Mouse (Mus musculus): Measurements from ENCODE around the gene Gtf2ird1. TPM values are rescaled to one million over a fixed set of nuclear protein-coding genes. Genes with fewer than 3 reads are reported as not detected.

The Gtf2ird1 gene
- total and polyA plus RNA-seq, 3 experiments: 13.4 to 26.4 (median 23.8) TPM

DNA sequence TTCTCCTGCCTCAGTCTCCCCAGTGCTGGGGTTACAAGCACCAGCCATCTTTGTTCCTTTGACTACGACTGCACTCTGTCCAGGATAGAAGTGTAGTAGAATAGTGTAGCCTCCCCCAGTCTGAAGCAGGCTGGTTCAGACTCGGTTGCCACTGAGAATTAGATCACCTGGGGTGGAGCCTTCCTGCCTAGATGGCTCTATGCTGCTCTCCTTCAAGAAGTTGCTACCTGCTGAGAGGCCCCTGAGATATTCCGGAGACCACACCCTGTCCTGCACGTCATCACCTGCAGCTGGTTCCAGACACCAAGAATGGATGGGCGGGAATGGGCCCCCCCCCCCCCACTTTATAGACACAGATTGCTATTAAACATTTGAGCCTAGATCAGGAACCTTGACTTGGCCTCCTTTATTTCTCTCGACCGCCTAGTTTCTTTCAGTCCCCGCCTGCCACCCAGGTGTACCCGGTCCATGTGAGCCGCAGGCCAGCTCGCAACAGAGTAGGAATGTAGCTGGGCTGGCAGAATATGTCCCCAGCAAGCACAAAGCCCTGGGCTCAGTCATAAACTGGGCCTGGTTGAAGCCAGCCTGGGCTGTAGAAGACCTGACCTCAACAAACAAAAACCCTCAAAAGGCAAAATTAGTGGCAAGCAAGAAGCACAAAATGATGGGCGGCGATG is 19.6 kb downstream of the Gtf2ird1 start:
- H3K27ac ChIP-seq: peak overlapping the region; percentile 33; the same call in 1 of the 2 replicates
- intact Hi-C loops (cut with DNase I): loop anchor here (2.0 kb wide), 1 partner anchor 18 kb away; no protein-coding TSS in a partner anchor
- 70% methylated on average over 13 of the region's 13 CpGs for WGBS
- no peak overlapping the region for H3K4me3 ChIP-seq
- no peaks in the 10 kb centered on the region for H3K36me3 ChIP-seq (ENCODE audit: control insufficient read depth, insufficient read depth, low read length)
- no peak overlapping the region for H3K9ac ChIP-seq (ENCODE audit: low read depth, low read length)
- 0 out of 2 replicates have a peak, but pooled peaks cover 2% of the 10 kb centered on the region for H3K79me2 ChIP-seq (replicated peaks; ENCODE audit: control insufficient read depth, insufficient read depth, low read length)
- no peak for DNase-seq
- TF ChIP-seq CTCF (IDR thresholded peaks at IDR 0.05): no peak
- TF ChIP-seq POLR2A (IDR thresholded peaks at IDR 0.05; ENCODE audit: insufficient read depth, low read depth, low read length): no peak
- no peak for TF ChIP-seq EP300 (IDR thresholded peaks at IDR 0.05; ENCODE audit: insufficient read depth, low read depth, low read length)
- H3K27me3 ChIP-seq (ENCODE audit: control insufficient read depth, insufficient read depth, low read length): no peaks in the 10 kb centered on the region
- H3K4me1 ChIP-seq (ENCODE audit: control insufficient read depth, insufficient read depth, low read length): peaks cover 19% of the 10 kb centered on the region

DNA sequence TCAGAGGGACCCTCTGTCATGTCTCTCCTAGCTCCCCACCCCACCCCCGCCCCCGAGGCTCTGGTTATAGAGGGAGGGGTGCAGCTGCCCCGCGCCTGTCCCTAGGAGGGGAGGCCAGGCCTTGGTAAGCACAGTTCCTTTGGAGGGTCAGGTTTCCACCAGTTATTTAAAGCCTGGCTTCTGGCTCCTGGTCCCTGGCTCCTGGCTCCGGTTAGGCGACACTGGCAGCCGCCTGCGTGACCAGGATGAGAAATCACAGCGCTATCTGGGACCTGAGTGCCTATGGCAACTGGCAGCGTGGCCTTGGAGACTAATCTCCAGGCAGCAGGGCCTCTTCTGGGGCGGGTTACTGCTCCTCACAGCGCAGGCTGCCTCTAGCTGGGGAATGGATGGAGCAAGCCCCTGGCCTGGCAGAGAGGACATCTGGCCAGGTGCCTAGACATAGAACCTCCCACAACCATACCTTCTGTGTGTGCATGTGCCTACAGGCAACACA is 20.6 kb downstream of the Gtf2ird1 start:
- H3K4me1 ChIP-seq (ENCODE audit: control insufficient read depth, insufficient read depth, low read length): peaks cover 16% of the 10 kb centered on the region
- 0 out of 2 replicates have a peak, but pooled peaks cover 2% of the 10 kb centered on the region for H3K79me2 ChIP-seq (replicated peaks; ENCODE audit: control insufficient read depth, insufficient read depth, low read length)
- H3K9ac ChIP-seq (ENCODE audit: low read depth, low read length): no peak overlapping the region
- DNase-seq: peak; percentile 65 to 86
- H3K27ac ChIP-seq: peak overlapping the region; percentile 87
- H3K4me3 ChIP-seq: no peak overlapping the region
- H3K36me3 ChIP-seq (ENCODE audit: control insufficient read depth, insufficient read depth, low read length): no peaks in the 10 kb centered on the region
- WGBS: 45% methylated on average over 12 of the region's 12 CpGs
- intact Hi-C loops (cut with DNase I): loop anchor here (2.0 kb wide), 1 partner anchor 19 kb away; no protein-coding TSS in a partner anchor
- no peak for TF ChIP-seq CTCF (IDR thresholded peaks at IDR 0.05)
- TF ChIP-seq POLR2A (IDR thresholded peaks at IDR 0.05; ENCODE audit: insufficient read depth, low read depth, low read length): no peak
- peak; percentile 35; the same call in 1 of the 2 replicates for TF ChIP-seq EP300 (IDR thresholded peaks at IDR 0.05; ENCODE audit: insufficient read depth, low read depth, low read length)
- H3K27me3 ChIP-seq (ENCODE audit: control insufficient read depth, insufficient read depth, low read length): no peaks in the 10 kb centered on the region

DNA sequence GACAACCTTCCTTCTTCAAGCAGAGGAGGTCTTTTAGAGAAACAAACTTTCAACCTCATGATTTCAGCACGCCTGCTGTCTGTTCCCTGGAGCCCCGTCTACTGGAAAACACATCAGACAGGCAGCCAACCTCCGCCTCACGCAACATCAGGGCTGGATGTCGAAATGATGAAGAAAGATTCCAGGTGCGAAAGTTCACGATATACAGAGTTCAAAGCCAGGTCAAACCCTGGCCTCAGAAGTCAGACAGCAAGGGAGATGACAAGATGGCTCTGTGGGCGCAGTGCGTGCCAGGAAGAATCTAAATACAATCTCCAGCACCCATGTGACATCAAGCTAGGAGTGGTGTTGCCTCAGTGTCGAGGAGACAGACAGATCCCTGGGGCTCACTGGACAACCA is 23.4 kb downstream of the Gtf2ird1 start:
- no peak overlapping the region for H3K9ac ChIP-seq (ENCODE audit: low read depth, low read length)
- intact Hi-C loops (cut with DNase I): no loop called here

DNA sequence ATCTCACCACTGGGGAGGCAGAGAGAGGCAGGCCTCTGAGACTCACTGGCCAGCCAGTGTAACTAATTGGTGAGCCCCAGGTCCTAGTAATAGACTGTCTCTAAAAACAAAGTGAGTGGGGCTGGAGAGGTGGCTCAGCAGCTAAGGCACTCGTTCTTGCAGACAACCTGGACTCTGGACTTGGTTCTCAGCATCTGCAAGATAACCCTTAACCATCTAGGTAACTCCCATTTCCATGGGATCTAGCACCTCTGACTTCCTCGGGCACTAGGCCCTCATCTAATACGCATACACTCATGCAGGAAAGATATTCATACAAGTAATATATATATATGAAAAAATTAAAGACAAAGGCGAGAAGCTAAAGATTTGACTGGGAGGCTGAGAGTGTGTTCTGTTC is 26.4 kb downstream of the Gtf2ird1 start:
- H3K4me1 ChIP-seq (ENCODE audit: control insufficient read depth, insufficient read depth, low read length): no peaks in the 10 kb centered on the region
- DNase-seq: no peak
- H3K79me2 ChIP-seq (replicated peaks; ENCODE audit: control insufficient read depth, insufficient read depth, low read length): no peaks in the 10 kb centered on the region
- WGBS: 71% methylated on average over 4 of the region's 4 CpGs
- TF ChIP-seq EP300 (IDR thresholded peaks at IDR 0.05; ENCODE audit: insufficient read depth, low read depth, low read length) (no peak), CTCF (IDR thresholded peaks at IDR 0.05) (no peak), POLR2A (IDR thresholded peaks at IDR 0.05; ENCODE audit: insufficient read depth, low read depth, low read length) (no peak)
- H3K4me3 ChIP-seq: no peak overlapping the region
- intact Hi-C loops (cut with DNase I): no loop called here
- H3K27ac ChIP-seq: no peak overlapping the region
- no peak overlapping the region for H3K9ac ChIP-seq (ENCODE audit: low read depth, low read length)
- no peaks in the 10 kb centered on the region for H3K36me3 ChIP-seq (ENCODE audit: control insufficient read depth, insufficient read depth, low read length)
- no peaks in the 10 kb centered on the region for H3K27me3 ChIP-seq (ENCODE audit: control insufficient read depth, insufficient read depth, low read length)

More for the DNA sequence above, 23.4 kb downstream of the Gtf2ird1 start:
- no peaks in the 10 kb centered on the region for H3K36me3 ChIP-seq (ENCODE audit: control insufficient read depth, insufficient read depth, low read length)
- H3K27ac ChIP-seq: no peak overlapping the region
- peaks cover 8% of the 10 kb centered on the region for H3K4me1 ChIP-seq (ENCODE audit: control insufficient read depth, insufficient read depth, low read length)
- H3K79me2 ChIP-seq (replicated peaks; ENCODE audit: control insufficient read depth, insufficient read depth, low read length): no peaks in the 10 kb centered on the region
- no peak overlapping the region for H3K4me3 ChIP-seq
- peak in 1 of 2 experiments; percentile 25 for DNase-seq
- no peaks in the 10 kb centered on the region for H3K27me3 ChIP-seq (ENCODE audit: control insufficient read depth, insufficient read depth, low read length)
- WGBS: 69% methylated on average over 10 of the region's 10 CpGs
- TF ChIP-seq POLR2A (IDR thresholded peaks at IDR 0.05; ENCODE audit: insufficient read depth, low read depth, low read length) (no peak), CTCF (IDR thresholded peaks at IDR 0.05) (no peak), EP300 (IDR thresholded peaks at IDR 0.05; ENCODE audit: insufficient read depth, low read depth, low read length) (no peak)

DNA sequence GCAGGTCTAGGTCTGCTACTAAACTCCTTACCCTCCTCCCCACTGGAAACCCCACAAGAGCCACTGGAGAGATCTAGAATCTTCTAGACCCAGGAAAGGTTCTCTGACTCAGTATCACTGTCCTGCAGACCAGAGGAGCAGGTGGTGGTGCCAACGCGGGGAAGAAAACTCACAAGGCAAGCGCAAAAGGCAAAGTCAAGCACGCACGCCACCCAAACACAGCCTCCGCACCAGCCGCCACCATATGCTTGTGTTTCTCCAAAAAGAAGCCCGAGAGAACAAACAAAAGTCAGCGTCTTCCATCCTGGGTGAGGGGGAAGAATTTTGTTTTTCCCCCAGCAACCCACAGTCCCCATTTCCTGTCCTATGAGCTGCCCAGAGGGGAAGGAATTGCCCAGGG is 28.9 kb downstream of the Gtf2ird1 start:
- peaks cover 9% of the 10 kb centered on the region for H3K4me1 ChIP-seq (ENCODE audit: control insufficient read depth, insufficient read depth, low read length)
- no peaks in the 10 kb centered on the region for H3K36me3 ChIP-seq (ENCODE audit: control insufficient read depth, insufficient read depth, low read length)
- H3K27me3 ChIP-seq (ENCODE audit: control insufficient read depth, insufficient read depth, low read length): no peaks in the 10 kb centered on the region
- intact Hi-C loops (cut with DNase I): no loop called here
- no peak overlapping the region for H3K9ac ChIP-seq (ENCODE audit: low read depth, low read length)
- no peak overlapping the region for H3K27ac ChIP-seq
- no peaks in the 10 kb centered on the region for H3K79me2 ChIP-seq (replicated peaks; ENCODE audit: control insufficient read depth, insufficient read depth, low read length)
- no peak for DNase-seq
- TF ChIP-seq EP300 (IDR thresholded peaks at IDR 0.05; ENCODE audit: insufficient read depth, low read depth, low read length) (no peak), CTCF (IDR thresholded peaks at IDR 0.05) (no peak)
- no peak overlapping the region for H3K4me3 ChIP-seq
- whole genome bisulfite sequencing: 87% methylated on average over 9 of the region's 9 CpGs

DNA sequence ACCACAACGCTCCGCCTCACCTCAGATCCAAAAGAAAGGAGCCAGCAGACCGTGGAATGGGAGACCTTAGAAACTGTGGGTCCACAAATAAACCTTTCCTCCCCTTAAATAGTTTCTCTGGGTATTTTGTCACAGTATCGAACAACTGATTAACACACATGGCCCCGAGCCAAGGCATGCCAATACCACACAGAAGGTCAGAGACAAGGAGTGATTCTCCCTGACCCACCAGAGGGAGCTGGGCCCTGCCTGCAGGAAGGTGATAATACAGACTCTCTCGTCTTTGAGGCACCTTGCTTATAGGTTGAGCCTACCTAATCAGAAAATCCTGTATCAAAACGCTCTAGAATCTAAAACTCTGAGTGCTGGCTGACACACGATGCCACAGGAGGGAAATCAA is 30.9 kb downstream of the Gtf2ird1 start:
- no peaks in the 10 kb centered on the region for H3K36me3 ChIP-seq (ENCODE audit: control insufficient read depth, insufficient read depth, low read length)
- no peaks in the 10 kb centered on the region for H3K79me2 ChIP-seq (replicated peaks; ENCODE audit: control insufficient read depth, insufficient read depth, low read length)
- H3K9ac ChIP-seq (ENCODE audit: low read depth, low read length): no peak overlapping the region
- no peak overlapping the region for H3K4me3 ChIP-seq
- no peak for DNase-seq
- H3K27ac ChIP-seq: no peak overlapping the region
- no peak for TF ChIP-seq POLR2A (IDR thresholded peaks at IDR 0.05; ENCODE audit: insufficient read depth, low read depth, low read length)
- TF ChIP-seq EP300 (IDR thresholded peaks at IDR 0.05; ENCODE audit: insufficient read depth, low read depth, low read length): no peak
- TF ChIP-seq CTCF (IDR thresholded peaks at IDR 0.05): no peak
- no peaks in the 10 kb centered on the region for H3K27me3 ChIP-seq (ENCODE audit: control insufficient read depth, insufficient read depth, low read length)
- 84% methylated on average over 8 of the region's 8 CpGs for WGBS
- peaks cover 16% of the 10 kb centered on the region for H3K4me1 ChIP-seq (ENCODE audit: control insufficient read depth, insufficient read depth, low read length)
- intact Hi-C loops (cut with DNase I): loop anchor here (2.0 kb wide), 1 partner anchor 13 kb away; no protein-coding TSS in a partner anchor

Data from heart, adult 2 months (tissue).